10 mouse cellular contexts compared by ENCODE assay signal in the genomic region with DNA sequence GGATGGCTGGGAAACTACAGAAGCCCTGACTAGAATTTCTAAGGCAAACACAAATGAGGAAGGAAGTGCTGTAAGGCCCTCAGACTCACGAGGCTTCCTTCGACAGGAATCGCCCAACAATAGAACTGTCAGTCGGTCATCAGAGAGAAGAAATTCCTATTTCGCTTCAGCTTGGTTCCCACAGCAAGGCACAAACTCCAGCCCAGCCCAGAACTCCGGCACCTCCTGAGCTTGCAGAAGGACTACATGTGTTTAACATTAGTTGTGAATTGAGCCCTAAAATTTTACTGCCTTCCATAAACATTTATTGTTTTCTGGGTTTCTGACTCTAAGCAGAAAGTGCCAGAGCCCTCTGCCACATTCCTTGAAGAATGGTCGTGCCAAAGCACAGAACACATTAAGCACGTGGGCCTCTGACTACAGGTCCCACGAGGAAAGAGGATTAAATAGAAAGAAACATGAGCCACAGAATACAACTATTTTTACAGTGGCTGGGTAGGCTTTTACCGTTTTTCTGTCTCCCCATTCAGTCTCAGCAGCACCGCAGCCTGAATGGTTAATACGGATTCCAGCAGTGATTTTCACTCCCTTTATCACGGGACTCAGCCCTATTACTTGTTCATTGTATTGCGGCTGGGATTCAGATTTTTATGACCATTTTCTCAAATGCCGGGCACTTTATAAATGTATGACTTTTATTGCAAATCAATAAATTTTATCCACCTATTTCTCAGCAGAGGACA.
DNase-seq lines count a peak whose midpoint lies in the region; ATAC-seq and TF ChIP-seq lines count a peak whose summit lies in the region.
"Had no signal": no experiment of that assay in that cellular context is flagged by ENCODE, and none has a peak within 500 bp of the region (broad histone marks: within the 10 kb centered on the region; RNA-seq: fewer than 3 reads in every experiment).

No protein-coding gene starts in this region.

- H3K27ac ChIP-seq in hindbrain, embryonic 14.5 days = no peak overlapping the region
- no peak overlapping the region for H3K27ac ChIP-seq in hindbrain, embryonic 16.5 days (ENCODE audit: low read depth, low read length)
- peak overlapping the region; percentile 63; the same call in 1 of the 2 replicates for H3K27ac ChIP-seq in embryonic facial prominence, embryonic 15.5 days (replicated peaks)
- no peak overlapping the region for H3K27ac ChIP-seq in lung, postnatal 0 days (ENCODE audit: low read length)

- ATAC-seq in hindbrain, embryonic 14.5 days (ENCODE audit: low FRiP score) = no peak
- no peak for ATAC-seq in hindbrain, embryonic 16.5 days
- ATAC-seq in embryonic facial prominence, embryonic 15.5 days (ENCODE audit: insufficient number of reproducible peaks, low FRiP score, low TSS enrichment, low read depth) = peak; percentile 68
- ATAC-seq in lung, postnatal 0 days = peak; percentile 59
- ATAC-seq in granulocyte monocyte progenitor cell, adult 5-6 weeks (replicated peaks; ENCODE audit: poor library complexity, severe bottlenecking) = no peak

- no peak overlapping the region for H3K9ac ChIP-seq in hindbrain, embryonic 14.5 days
- H3K9ac ChIP-seq in hindbrain, embryonic 16.5 days (ENCODE audit: low read depth, low read length) = no peak overlapping the region
- H3K9ac ChIP-seq in embryonic facial prominence, embryonic 15.5 days = no peak overlapping the region
- H3K9ac ChIP-seq in lung, postnatal 0 days (replicated peaks; ENCODE audit: low read depth) = no peak overlapping the region
- H3K9ac ChIP-seq: lung, embryonic 15.5 days had no signal

- no peaks in the 10 kb centered on the region for H3K27me3 ChIP-seq in hindbrain, embryonic 14.5 days (ENCODE audit: control insufficient read depth, insufficient read depth, low read length)
- H3K27me3 ChIP-seq in hindbrain, embryonic 16.5 days (replicated peaks; ENCODE audit: control insufficient read depth, insufficient read depth, low read length) = no peaks in the 10 kb centered on the region
- no peaks in the 10 kb centered on the region for H3K27me3 ChIP-seq in embryonic facial prominence, embryonic 15.5 days
- H3K27me3 ChIP-seq in lung, postnatal 0 days (replicated peaks; ENCODE audit: insufficient read depth, low read length) = no peaks in the 10 kb centered on the region
- H3K27me3 ChIP-seq: lung, embryonic 15.5 days had no signal

- TF ChIP-seq CTCF in lung, postnatal 0 days (IDR thresholded peaks at IDR 0.05) = no peak

- H3K4me3 ChIP-seq in hindbrain, embryonic 14.5 days (replicated peaks; ENCODE audit: low read length) = no peak overlapping the region
- no peak overlapping the region for H3K4me3 ChIP-seq in hindbrain, embryonic 16.5 days (ENCODE audit: low read length)
- no peak overlapping the region for H3K4me3 ChIP-seq in embryonic facial prominence, embryonic 15.5 days (replicated peaks)
- H3K4me3 ChIP-seq in lung, postnatal 0 days (ENCODE audit: low read depth, low read length) = no peak overlapping the region
- H3K4me3 ChIP-seq: lung, embryonic 15.5 days had no signal

- no peaks in the 10 kb centered on the region for H3K36me3 ChIP-seq in hindbrain, embryonic 14.5 days (replicated peaks; ENCODE audit: control insufficient read depth, insufficient read depth)
- no peaks in the 10 kb centered on the region for H3K36me3 ChIP-seq in hindbrain, embryonic 16.5 days (ENCODE audit: control insufficient read depth, insufficient read depth, low read length)
- H3K36me3 ChIP-seq in embryonic facial prominence, embryonic 15.5 days = no peaks in the 10 kb centered on the region
- H3K36me3 ChIP-seq in lung, postnatal 0 days (ENCODE audit: insufficient read depth, low read length) = no peaks in the 10 kb centered on the region
- H3K36me3 ChIP-seq: lung, embryonic 15.5 days had no signal

- peak; percentile 23; the same call in 1 of the 2 replicates for TF ChIP-seq EP300 in lung, postnatal 0 days (IDR thresholded peaks at IDR 0.05)

- H3K4me2 ChIP-seq in hindbrain, embryonic 14.5 days (replicated peaks) = no peak overlapping the region
- H3K4me2 ChIP-seq in hindbrain, embryonic 16.5 days (ENCODE audit: low read length) = no peak overlapping the region
- no peak overlapping the region for H3K4me2 ChIP-seq in embryonic facial prominence, embryonic 15.5 days (replicated peaks)
- H3K4me2 ChIP-seq in lung, postnatal 0 days (replicated peaks; ENCODE audit: low read depth, low read length) = no peak overlapping the region
- H3K4me2 ChIP-seq: lung, embryonic 15.5 days had no signal

- WGBS in hindbrain, embryonic 14.5 days = 35% methylated on average over 15 of the region's 15 CpGs
- WGBS in hindbrain, embryonic 16.5 days = 30% methylated on average over 15 of the region's 15 CpGs
- 24% methylated on average over 15 of the region's 15 CpGs for WGBS in embryonic facial prominence, embryonic 15.5 days
- 47% methylated on average over 15 of the region's 15 CpGs for WGBS in lung, postnatal 0 days

- peak; percentile 38 for DNase-seq in hindbrain, embryonic 14.5 days (ENCODE audit: low spot score)
- peak; percentile 31 for DNase-seq in kidney, adult 18-20 months
- DNase-seq in lung, postnatal 0 days (ENCODE audit: low spot score) = peak; percentile 18
- no peak for DNase-seq in right cerebral cortex, postnatal 14 days
- no peak for DNase-seq in right cerebral cortex, adult 18-20 months
- DNase-seq: thymus, postnatal 14 days had no signal

- no peaks in the 10 kb centered on the region for H3K9me3 ChIP-seq in hindbrain, embryonic 14.5 days (ENCODE audit: control insufficient read depth, low read length)
- H3K9me3 ChIP-seq in hindbrain, embryonic 16.5 days (ENCODE audit: control insufficient read depth, low read length) = 0 out of 2 replicates have a peak, but pooled peaks cover 2% of the 10 kb centered on the region
- no peaks in the 10 kb centered on the region for H3K9me3 ChIP-seq in embryonic facial prominence, embryonic 15.5 days (replicated peaks)
- no peaks in the 10 kb centered on the region for H3K9me3 ChIP-seq in lung, postnatal 0 days (ENCODE audit: low read length)
- H3K9me3 ChIP-seq: lung, embryonic 15.5 days had no signal

- 0 out of 2 replicates have a peak, but pooled peaks cover 4% of the 10 kb centered on the region for H3K4me1 ChIP-seq in hindbrain, embryonic 14.5 days (replicated peaks; ENCODE audit: control insufficient read depth, insufficient read depth, low read length)
- 0 out of 2 replicates have a peak, but pooled peaks cover 3% of the 10 kb centered on the region for H3K4me1 ChIP-seq in hindbrain, embryonic 16.5 days (ENCODE audit: control insufficient read depth, insufficient read depth, low read depth, low read length)
- H3K4me1 ChIP-seq in embryonic facial prominence, embryonic 15.5 days = peaks cover 21% of the 10 kb centered on the region
- H3K4me1 ChIP-seq in lung, postnatal 0 days (ENCODE audit: insufficient read depth, low read depth, low read length) = no peaks in the 10 kb centered on the region
- H3K4me1 ChIP-seq: lung, embryonic 15.5 days had no signal

Comparison
In these comparisons a context has a peak if more than half of its experiments do, and no peak if none do; other contexts are left out.
1. ATAC-seq: peak in embryonic facial prominence, embryonic 15.5 days (single experiment) and lung, postnatal 0 days (single experiment); none in hindbrain, embryonic 14.5 days (single experiment), hindbrain, embryonic 16.5 days (single experiment) and granulocyte monocyte progenitor cell, adult 5-6 weeks (single experiment).
2. DNase-seq: peak in hindbrain, embryonic 14.5 days (single experiment), kidney, adult 18-20 months (single experiment) and lung, postnatal 0 days (single experiment); none in right cerebral cortex, postnatal 14 days (single experiment) and right cerebral cortex, adult 18-20 months (single experiment).